In genomic region chr9:49658381-49658856, GRCm38 (mm10) we compare ENCODE assay signal across 10 mouse cellular contexts.
DNase-seq lines count a peak whose midpoint lies in the region; ATAC-seq and TF ChIP-seq lines count a peak whose summit lies in the region.
"Had no signal": no experiment of that assay in that cellular context is flagged by ENCODE, and none has a peak within 500 bp of the region (broad histone marks: within the 10 kb centered on the region; RNA-seq: fewer than 3 reads in every experiment).

No protein-coding gene starts in this region.

- H3K4me1 ChIP-seq in kidney, adult 2 months (ENCODE audit: control insufficient read depth, insufficient read depth, low read length): no peaks in the 10 kb centered on the region
- H3K4me1 ChIP-seq in kidney, embryonic 16.5 days (ENCODE audit: insufficient read depth, low read length): peaks cover 4% of the 10 kb centered on the region; the same call in 1 of the 2 replicates

- no peaks in the 10 kb centered on the region for H3K9me3 ChIP-seq in kidney, embryonic 16.5 days (ENCODE audit: low read length)
- H3K9me3 ChIP-seq: limb, embryonic 13.5 days had no signal

- DNase-seq in kidney, adult 2 months: peak; percentile 21
- peak; percentile 55 for DNase-seq in ZHBTc4 (ENCODE audit: low read depth, low spot score)
- DNase-seq in cerebellum, postnatal 25 days: peak; percentile 54 to 74
- peak; percentile 32 to 60 for DNase-seq in left cerebral cortex, adult 2 months (ENCODE audit: extremely low spot score in 1 of 2, low spot score in 2 of 2)
- DNase-seq in spleen, postnatal 14 days (ENCODE audit: low spot score in 2 of 2): no peak
- no peak for DNase-seq in embryo, embryonic 11 days
- DNase-seq in heart, postnatal 14 days: no peak

- 51% methylated on average over 4 of the region's 4 CpGs for WGBS in kidney, adult 2 months
- WGBS in kidney, embryonic 16.5 days: 64% methylated on average over 4 of the region's 4 CpGs

- TF ChIP-seq CTCF in kidney, adult 2 months (conservative IDR thresholded peaks at IDR 0.05; ENCODE audit: insufficient read depth, insufficient read length, low read depth, low read length): no peak; the same call in 1 of the 2 replicates
- peak; percentile 22 for TF ChIP-seq CTCF in left cerebral cortex, adult 2 months (IDR thresholded peaks at IDR 0.05)

- no peak overlapping the region for H3K4me2 ChIP-seq in kidney, embryonic 16.5 days (replicated peaks; ENCODE audit: low read depth, low read length)
- H3K4me2 ChIP-seq: heart, embryonic 11.5 days; limb, embryonic 13.5 days had no signal

- no peak overlapping the region for H3K9ac ChIP-seq in kidney, embryonic 16.5 days (replicated peaks; ENCODE audit: low read length)
- H3K9ac ChIP-seq: limb, embryonic 13.5 days had no signal

- TF ChIP-seq POLR2A in kidney, adult 2 months (IDR thresholded peaks at IDR 0.05; ENCODE audit: low read depth, low read length): no peak

- H3K27ac ChIP-seq in kidney, adult 2 months (ENCODE audit: insufficient read depth, low read depth, low read length): no peak overlapping the region
- H3K27ac ChIP-seq in kidney, embryonic 16.5 days (ENCODE audit: low read length): no peak overlapping the region
- peak overlapping the region; percentile 11; the same call in 1 of the 2 replicates for H3K27ac ChIP-seq in left cerebral cortex, adult 2 months
- H3K27ac ChIP-seq: limb, embryonic 13.5 days had no signal

- no peak overlapping the region for H3K4me3 ChIP-seq in kidney, adult 2 months (ENCODE audit: insufficient read depth, low read depth, low read length)
- no peak overlapping the region for H3K4me3 ChIP-seq in kidney, embryonic 16.5 days (ENCODE audit: low read length)
- H3K4me3 ChIP-seq in left cerebral cortex, adult 2 months: no peak overlapping the region
- H3K4me3 ChIP-seq: limb, embryonic 13.5 days had no signal

- H3K27me3 ChIP-seq in kidney, adult 2 months (replicated peaks; ENCODE audit: control insufficient read depth, insufficient read depth, low read length): no peaks in the 10 kb centered on the region
- no peaks in the 10 kb centered on the region for H3K27me3 ChIP-seq in kidney, embryonic 16.5 days (ENCODE audit: insufficient read depth, low read length)
- H3K27me3 ChIP-seq: limb, embryonic 13.5 days had no signal

- intact Hi-C loops in left cerebral cortex, adult 2 months (cut with DNase I): loop anchor here (5.0 kb wide), 1 partner anchor 36 kb away; no protein-coding TSS in a partner anchor
- intact Hi-C loops in heart, postnatal 14 days (cut with DNase I): no loop called here

- no peaks in the 10 kb centered on the region for H3K36me3 ChIP-seq in kidney, adult 2 months (ENCODE audit: control insufficient read depth, insufficient read depth, low read length)
- H3K36me3 ChIP-seq in kidney, embryonic 16.5 days (ENCODE audit: insufficient read depth, low read length): no peaks in the 10 kb centered on the region
- H3K36me3 ChIP-seq: limb, embryonic 13.5 days had no signal

- no peak for ATAC-seq in kidney, embryonic 16.5 days (ENCODE audit: low FRiP score, low TSS enrichment)

Comparison
In these comparisons a context has a peak if more than half of its experiments do, and no peak if none do; other contexts are left out.
1. DNase-seq: peak in kidney, adult 2 months (single experiment), ZHBTc4 (single experiment), cerebellum, postnatal 25 days (2 of 2) and left cerebral cortex, adult 2 months (2 of 2); none in spleen, postnatal 14 days (0 of 2), embryo, embryonic 11 days (single experiment) and heart, postnatal 14 days (0 of 2).